In genomic region chr15:4025508-4025904, GRCm38 (mm10) we compare ENCODE assay signal across 8 mouse cellular contexts. TPM values are rescaled to one million over a fixed set of nuclear protein-coding genes. Genes with fewer than 3 reads are reported as not detected.
DNase-seq lines count a peak whose midpoint lies in the region; ATAC-seq and TF ChIP-seq lines count a peak whose summit lies in the region.

No protein-coding gene starts in this region.

- no peaks in the 10 kb centered on the region; the same call in 1 of the 2 replicates for H3K4me1 ChIP-seq in liver, embryonic 11.5 days (replicated peaks; ENCODE audit: control insufficient read depth, insufficient read depth, low read length)
- H3K4me1 ChIP-seq in heart, adult 2 months (ENCODE audit: control insufficient read depth, insufficient read depth, low read length), result peaks cover 3% of the 10 kb centered on the region
- peaks cover 11% of the 10 kb centered on the region; the same call in 1 of the 2 replicates for H3K4me1 ChIP-seq in limb, embryonic 10.5 days

- intact Hi-C loops in heart, adult 2 months (cut with DNase I), result loop anchor here (5.0 kb wide), 1 partner anchor 68 kb away; no protein-coding TSS in a partner anchor

- 71% methylated on average over 11 of the region's 11 CpGs for WGBS in liver, embryonic 11.5 days
- 32% methylated on average over 11 of the region's 11 CpGs for WGBS in heart, adult 2 months
- WGBS in limb, embryonic 10.5 days, result 78% methylated on average over 11 of the region's 11 CpGs

- no peak for TF ChIP-seq CTCF in heart, adult 2 months (IDR thresholded peaks at IDR 0.05)

- ATAC-seq in liver, embryonic 11.5 days (replicated peaks; ENCODE audit: low FRiP score), result no peak

- H3K9me3 ChIP-seq in liver, embryonic 11.5 days (ENCODE audit: control insufficient read depth, low read length), result no peaks in the 10 kb centered on the region
- no peaks in the 10 kb centered on the region for H3K9me3 ChIP-seq in limb, embryonic 10.5 days (replicated peaks)

- TF ChIP-seq EP300 in heart, adult 2 months (IDR thresholded peaks at IDR 0.05; ENCODE audit: insufficient read depth, low read depth, low read length), result no peak

- H3K79me2 ChIP-seq in heart, adult 2 months (replicated peaks; ENCODE audit: control insufficient read depth, insufficient read depth, low read length), result no peaks in the 10 kb centered on the region

- DNase-seq in liver, embryonic 11.5 days (ENCODE audit: low spot score), result no peak
- no peak for DNase-seq in liver
- DNase-seq in heart, adult 2 months, result peak in 1 of 2 experiments; percentile 58
- DNase-seq in limb, embryonic 10.5 days (ENCODE audit: low spot score), result no peak
- DNase-seq in retina, postnatal 1 day, result peak; percentile 17
- no peak for DNase-seq in right cerebral cortex, postnatal 4 days
- no peak for DNase-seq in natural killer cell, adult 2 months (ENCODE audit: low spot score in 2 of 2)
- no peak for DNase-seq in embryo, embryonic 11 days

- no peak overlapping the region for H3K9ac ChIP-seq in liver, embryonic 11.5 days (ENCODE audit: low read depth, low read length)
- peak overlapping the region; percentile 82 for H3K9ac ChIP-seq in heart, adult 2 months (ENCODE audit: low read depth, low read length)

- peak overlapping the region; percentile 77; the same call in 1 of the 2 replicates for H3K4me2 ChIP-seq in liver, embryonic 11.5 days

- H3K27ac ChIP-seq in liver, embryonic 11.5 days (ENCODE audit: low read depth, low read length), result no peak overlapping the region
- H3K27ac ChIP-seq in heart, adult 2 months, result peak overlapping the region; percentile 96
- H3K27ac ChIP-seq in limb, embryonic 10.5 days, result no peak overlapping the region; the same call in 1 of the 2 replicates

- no peaks in the 10 kb centered on the region for H3K27me3 ChIP-seq in liver, embryonic 11.5 days (replicated peaks; ENCODE audit: control insufficient read depth, insufficient read depth, low read length)
- H3K27me3 ChIP-seq in heart, adult 2 months (ENCODE audit: control insufficient read depth, insufficient read depth, low read length), result no peaks in the 10 kb centered on the region
- H3K27me3 ChIP-seq in limb, embryonic 10.5 days (ENCODE audit: low read depth, poor library complexity, severe bottlenecking), result no peaks in the 10 kb centered on the region

- no peak overlapping the region for H3K4me3 ChIP-seq in liver, embryonic 11.5 days (ENCODE audit: low read depth, low read length)
- H3K4me3 ChIP-seq in heart, adult 2 months, result peak overlapping the region; percentile 79
- peak overlapping the region; percentile 83; the same call in 1 of the 2 replicates for H3K4me3 ChIP-seq in limb, embryonic 10.5 days

- TF ChIP-seq POLR2A in heart, adult 2 months (IDR thresholded peaks at IDR 0.05; ENCODE audit: insufficient read depth, low read depth, low read length), result 0 out of 2 replicates have a peak, but pooled peaks have one; percentile 23

- no peaks in the 10 kb centered on the region for H3K36me3 ChIP-seq in liver, embryonic 11.5 days (ENCODE audit: control insufficient read depth, insufficient read depth, low read length)
- peaks cover 6% of the 10 kb centered on the region; the same call in 1 of the 2 replicates for H3K36me3 ChIP-seq in heart, adult 2 months (ENCODE audit: control insufficient read depth, insufficient read depth, low read length)
- H3K36me3 ChIP-seq in limb, embryonic 10.5 days, result no peaks in the 10 kb centered on the region

RNA-seq across cellular contexts. Expression of gene Oxct1, which starts 0.7 kb away (rescaled TPM):
- 64.8 and 67.8 TPM in 2 replicates for polyA plus RNA-seq in liver, embryonic 11.5 days (2014; fragmentation: Nextera tagmentation; extraction: Ambion mirVana)
- total RNA-seq in heart, adult 2 months (2021), result 1,000 to 10,000 TPM; 1,394 to 1,524 TPM
- polyA plus RNA-seq in heart, adult 2 months (2012; rRNA removed), result 304 and 520 TPM in 2 replicates
- polyA plus RNA-seq in limb, embryonic 10.5 days (2016; fragmentation: Nextera tagmentation; extraction: Ambion mirVana), result 79.0 and 116 TPM in 2 replicates

RNA-seq across cellular contexts. Expression of gene AW549877, which starts 30.0 kb away (rescaled TPM):
- 20.8 and 21.6 TPM in 2 replicates for polyA plus RNA-seq in liver, embryonic 11.5 days (2014; fragmentation: Nextera tagmentation; extraction: Ambion mirVana)
- total RNA-seq in heart, adult 2 months (2021), result 10 to 100 TPM; 19.3 to 21.2 TPM
- polyA plus RNA-seq in heart, adult 2 months (2012; rRNA removed), result 11.7 and 30.0 TPM in 2 replicates
- polyA plus RNA-seq in limb, embryonic 10.5 days (2016; fragmentation: Nextera tagmentation; extraction: Ambion mirVana), result 26.5 and 32.8 TPM in 2 replicates

RNA-seq across cellular contexts. Expression of gene Fbxo4, which starts 46.1 kb away (rescaled TPM):
- polyA plus RNA-seq in liver, embryonic 11.5 days (2014; fragmentation: Nextera tagmentation; extraction: Ambion mirVana), result 3.9 and 5.1 TPM in 2 replicates
- 1 to 10 TPM; 6.7 to 8.1 TPM for total RNA-seq in heart, adult 2 months (2021)
- 6.0 and 9.9 TPM in 2 replicates for polyA plus RNA-seq in heart, adult 2 months (2012; rRNA removed)
- polyA plus RNA-seq in limb, embryonic 10.5 days (2016; fragmentation: Nextera tagmentation; extraction: Ambion mirVana), result 3.2 and 3.4 TPM in 2 replicates
